Mouse (Mus musculus): ENCODE measurements around the gene Fntb. TPM values are rescaled to one million over a fixed set of nuclear protein-coding genes. Genes with fewer than 3 reads are reported as not detected.
"Not testable (repeated sequence)": the region's sequence is repeated elsewhere in the genome, so short reads cannot be mapped to it uniquely, and the experiment has no call there.

Fntb gene
- polyA plus RNA-seq, 1 experiment from 2014 or later, result 42.9 TPM

GRCm38 (mm10) chr12:76852419-76852818, 87.0 kb downstream of the Fntb start:
- no peaks in the 10 kb centered on the region for H3K36me3 ChIP-seq (ENCODE audit: insufficient read depth, low read length)
- H3K9me3 ChIP-seq (ENCODE audit: low read length), result no peaks in the 10 kb centered on the region
- no peak overlapping the region for H3K9ac ChIP-seq (replicated peaks; ENCODE audit: low read length)
- ATAC-seq (ENCODE audit: low FRiP score, low TSS enrichment), result no peak
- H3K4me1 ChIP-seq (ENCODE audit: insufficient read depth, low read length), result peaks cover 9% of the 10 kb centered on the region
- no peaks in the 10 kb centered on the region for H3K27me3 ChIP-seq (ENCODE audit: insufficient read depth, low read length)
- 90% methylated on average over 2 of the region's 2 CpGs for WGBS
- no peak overlapping the region for H3K4me3 ChIP-seq (ENCODE audit: low read length)
- H3K4me2 ChIP-seq (replicated peaks; ENCODE audit: low read depth, low read length), result no peak overlapping the region
- no peak overlapping the region for H3K27ac ChIP-seq (ENCODE audit: low read length)

GRCm38 (mm10) chr12:76853378-76854142, 88.2 kb downstream of the Fntb start:
- no peaks in the 10 kb centered on the region for H3K9me3 ChIP-seq (ENCODE audit: low read length)
- H3K27me3 ChIP-seq (ENCODE audit: insufficient read depth, low read length), result no peaks in the 10 kb centered on the region
- H3K36me3 ChIP-seq (ENCODE audit: insufficient read depth, low read length), result 0 out of 2 replicates have a peak, but pooled peaks cover 3% of the 10 kb centered on the region
- no peak overlapping the region for H3K27ac ChIP-seq (ENCODE audit: low read length)
- H3K4me3 ChIP-seq (ENCODE audit: low read length), result no peak overlapping the region
- WGBS, result 93% methylated on average over 1 of the region's 1 CpGs
- H3K4me2 ChIP-seq (replicated peaks; ENCODE audit: low read depth, low read length), result no peak overlapping the region
- peaks cover 9% of the 10 kb centered on the region for H3K4me1 ChIP-seq (ENCODE audit: insufficient read depth, low read length)
- no peak overlapping the region for H3K9ac ChIP-seq (replicated peaks; ENCODE audit: low read length)
- ATAC-seq (ENCODE audit: low FRiP score, low TSS enrichment), result no peak

- no peaks in the 10 kb centered on the region for H3K9me3 ChIP-seq (ENCODE audit: low read length)
- H3K27me3 ChIP-seq (ENCODE audit: insufficient read depth, low read length), result no peaks in the 10 kb centered on the region
- 78% methylated on average over 10 of the region's 10 CpGs for WGBS
- peaks cover 9% of the 10 kb centered on the region for H3K4me1 ChIP-seq (ENCODE audit: insufficient read depth, low read length)
- no peak overlapping the region for H3K4me3 ChIP-seq (ENCODE audit: low read length)
- H3K4me2 ChIP-seq (replicated peaks; ENCODE audit: low read depth, low read length), result no peak overlapping the region
- H3K9ac ChIP-seq (replicated peaks; ENCODE audit: low read length), result no peak overlapping the region
- no peak overlapping the region for H3K27ac ChIP-seq (ENCODE audit: low read length)
- no peak for ATAC-seq (ENCODE audit: low FRiP score, low TSS enrichment)
- H3K36me3 ChIP-seq (ENCODE audit: insufficient read depth, low read length), result 0 out of 2 replicates have a peak, but pooled peaks cover 3% of the 10 kb centered on the region
These were observed 91.7 kb downstream of the Fntb start for GRCm38 (mm10) chr12:76857087-76857486.

- not testable (repeated sequence) for H3K4me1 ChIP-seq (ENCODE audit: insufficient read depth, low read length); H3K9ac ChIP-seq (replicated peaks; ENCODE audit: low read length); H3K4me3 ChIP-seq (ENCODE audit: low read length); H3K4me2 ChIP-seq (replicated peaks; ENCODE audit: low read depth, low read length); H3K9me3 ChIP-seq (ENCODE audit: low read length); H3K27ac ChIP-seq (ENCODE audit: low read length); H3K27me3 ChIP-seq (ENCODE audit: insufficient read depth, low read length); H3K36me3 ChIP-seq (ENCODE audit: insufficient read depth, low read length); ATAC-seq (ENCODE audit: low FRiP score, low TSS enrichment)
- 71% methylated on average over 6 of the region's 6 CpGs for WGBS
These were observed 93.4 kb downstream of the Fntb start for GRCm38 (mm10) chr12:76858788-76859187.

- no peak; the same call in 1 of the 2 replicates for ATAC-seq (ENCODE audit: low FRiP score, low TSS enrichment)
- Histone ChIP-seq H3K4me1 (ENCODE audit: insufficient read depth, low read length) (no peaks in the 10 kb centered on the region), H3K9ac (replicated peaks; ENCODE audit: low read length) (no peak overlapping the region), H3K27me3 (ENCODE audit: insufficient read depth, low read length) (no peaks in the 10 kb centered on the region), H3K4me3 (ENCODE audit: low read length) (no peak overlapping the region), H3K36me3 (ENCODE audit: insufficient read depth, low read length) (0 out of 2 replicates have a peak, but pooled peaks cover 6% of the 10 kb centered on the region), H3K9me3 (ENCODE audit: low read length) (no peaks in the 10 kb centered on the region), H3K27ac (ENCODE audit: low read length) (no peak overlapping the region), H3K4me2 (replicated peaks; ENCODE audit: low read depth, low read length) (no peak overlapping the region)
- WGBS, result 66% methylated on average over 11 of the region's 11 CpGs
These were observed 98.3 kb downstream of the Fntb start for GRCm38 (mm10) chr12:76863651-76864050.

- Histone ChIP-seq H3K27ac (ENCODE audit: low read length) (no peak overlapping the region), H3K4me3 (ENCODE audit: low read length) (no peak overlapping the region), H3K9ac (replicated peaks; ENCODE audit: low read length) (no peak overlapping the region), H3K9me3 (ENCODE audit: low read length) (no peaks in the 10 kb centered on the region), H3K27me3 (ENCODE audit: insufficient read depth, low read length) (no peaks in the 10 kb centered on the region), H3K4me1 (ENCODE audit: insufficient read depth, low read length) (no peaks in the 10 kb centered on the region), H3K4me2 (replicated peaks; ENCODE audit: low read depth, low read length) (no peak overlapping the region), H3K36me3 (ENCODE audit: insufficient read depth, low read length) (0 out of 2 replicates have a peak, but pooled peaks cover 6% of the 10 kb centered on the region)
- no peak for ATAC-seq (ENCODE audit: low FRiP score, low TSS enrichment)
- 79% methylated on average over 13 of the region's 13 CpGs for WGBS
These were observed 99.9 kb downstream of the Fntb start for GRCm38 (mm10) chr12:76865266-76865665.

GRCm38 (mm10) chr12:76867586-76868280, 102.3 kb downstream of the Fntb start:
- WGBS, result 70% methylated on average over 10 of the region's 10 CpGs
- no peak for ATAC-seq (ENCODE audit: low FRiP score, low TSS enrichment)
- no peaks in the 10 kb centered on the region for H3K4me1 ChIP-seq (ENCODE audit: insufficient read depth, low read length)

GRCm38 (mm10) chr12:76868463-76869198, 103.2 kb downstream of the Fntb start:
- Histone ChIP-seq H3K4me3 (ENCODE audit: low read length) (no peak overlapping the region), H3K36me3 (ENCODE audit: insufficient read depth, low read length) (no peaks in the 10 kb centered on the region; the same call in 1 of the 2 replicates), H3K4me2 (replicated peaks; ENCODE audit: low read depth, low read length) (no peak overlapping the region), H3K9ac (replicated peaks; ENCODE audit: low read length) (no peak overlapping the region), H3K4me1 (ENCODE audit: insufficient read depth, low read length) (no peaks in the 10 kb centered on the region), H3K27me3 (ENCODE audit: insufficient read depth, low read length) (no peaks in the 10 kb centered on the region), H3K27ac (ENCODE audit: low read length) (no peak overlapping the region), H3K9me3 (ENCODE audit: low read length) (no peaks in the 10 kb centered on the region)
- ATAC-seq (ENCODE audit: low FRiP score, low TSS enrichment), result no peak
- WGBS, result 74% methylated on average over 14 of the region's 14 CpGs

More at GRCm38 (mm10) chr12:76867586-76868280, 102.3 kb downstream of the Fntb start:
- Histone ChIP-seq H3K9me3 (ENCODE audit: low read length) (no peaks in the 10 kb centered on the region), H3K4me2 (replicated peaks; ENCODE audit: low read depth, low read length) (no peak overlapping the region), H3K36me3 (ENCODE audit: insufficient read depth, low read length) (peaks cover 6% of the 10 kb centered on the region; the same call in 1 of the 2 replicates), H3K9ac (replicated peaks; ENCODE audit: low read length) (no peak overlapping the region), H3K4me3 (ENCODE audit: low read length) (no peak overlapping the region), H3K27me3 (ENCODE audit: insufficient read depth, low read length) (no peaks in the 10 kb centered on the region), H3K27ac (ENCODE audit: low read length) (no peak overlapping the region)

- H3K27ac ChIP-seq (ENCODE audit: low read length), result no peak overlapping the region
- no peak overlapping the region for H3K9ac ChIP-seq (replicated peaks; ENCODE audit: low read length)
- H3K36me3 ChIP-seq (ENCODE audit: insufficient read depth, low read length), result no peaks in the 10 kb centered on the region; the same call in 1 of the 2 replicates
- no peak overlapping the region for H3K4me3 ChIP-seq (ENCODE audit: low read length)
- 89% methylated on average over 7 of the region's 7 CpGs for WGBS
- no peaks in the 10 kb centered on the region for H3K9me3 ChIP-seq (ENCODE audit: low read length)
- H3K4me1 ChIP-seq (ENCODE audit: insufficient read depth, low read length), result 0 out of 2 replicates have a peak, but pooled peaks cover under 1% of the 10 kb centered on the region
- no peak overlapping the region for H3K4me2 ChIP-seq (replicated peaks; ENCODE audit: low read depth, low read length)
- no peaks in the 10 kb centered on the region for H3K27me3 ChIP-seq (ENCODE audit: insufficient read depth, low read length)
- ATAC-seq (ENCODE audit: low FRiP score, low TSS enrichment), result no peak
These were observed 104.2 kb downstream of the Fntb start for GRCm38 (mm10) chr12:76869561-76869960.
